8 mouse cellular contexts compared by ENCODE assay signal in the genomic region with DNA sequence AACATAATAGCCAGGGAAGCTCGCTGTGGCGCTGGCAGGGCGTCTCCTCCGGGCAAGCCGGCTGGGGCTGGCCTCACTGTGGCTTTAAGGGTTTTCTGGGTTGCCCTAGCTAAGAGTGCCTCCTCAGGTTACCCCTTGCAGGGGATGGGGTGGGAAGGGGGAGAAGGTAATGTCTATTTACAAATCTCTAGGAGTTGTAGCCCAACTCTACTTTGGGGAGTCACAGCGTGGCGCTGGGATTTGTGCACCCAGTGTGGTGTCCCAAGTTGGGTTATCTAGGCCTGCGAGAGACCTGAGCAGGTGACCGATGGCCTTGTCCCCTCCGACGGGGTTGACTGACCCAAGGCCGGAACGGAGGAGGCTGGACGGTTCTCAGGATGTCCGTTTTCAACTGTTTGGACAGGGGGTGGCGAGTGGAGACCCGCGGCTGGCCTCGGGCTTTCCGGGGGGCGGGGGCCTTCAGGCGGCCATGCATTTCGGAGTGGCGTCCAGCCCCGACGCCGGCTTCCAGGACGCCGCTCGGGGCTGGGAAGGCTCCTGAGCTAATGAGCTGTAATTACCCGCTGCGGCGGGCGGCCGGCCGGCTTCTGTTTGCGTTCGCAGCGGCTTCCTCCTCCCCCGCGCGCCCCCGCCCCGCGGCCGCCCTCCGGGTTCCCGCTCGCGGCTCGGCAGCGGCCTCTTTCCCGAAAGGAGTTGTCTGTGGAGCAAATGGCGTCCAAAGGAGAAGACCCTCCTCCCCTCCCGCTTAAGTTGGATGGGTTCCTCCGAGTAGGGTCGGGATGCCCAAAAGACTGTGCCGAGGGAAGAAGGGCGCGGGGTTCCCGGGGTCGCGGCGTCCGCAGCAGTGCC. TPM values are rescaled to one million over a fixed set of nuclear protein-coding genes. Genes with fewer than 3 reads are reported as not detected.
DNase-seq lines count a peak whose midpoint lies in the region; ATAC-seq lines count a peak whose summit lies in the region.

No protein-coding gene starts in this region.

- peak overlapping the region; percentile 62 for H3K4me2 ChIP-seq in embryonic facial prominence, embryonic 15.5 days (replicated peaks)
- peak overlapping the region; percentile 43 for H3K4me2 ChIP-seq in midbrain, embryonic 13.5 days (replicated peaks)

- no peak for ATAC-seq in embryonic facial prominence, embryonic 15.5 days (ENCODE audit: insufficient number of reproducible peaks, low FRiP score, low TSS enrichment, low read depth)
- ATAC-seq in midbrain, embryonic 13.5 days, result no peak

- peak overlapping the region; percentile 45 for H3K4me3 ChIP-seq in embryonic facial prominence, embryonic 15.5 days (replicated peaks)
- peak overlapping the region; percentile 32 for H3K4me3 ChIP-seq in midbrain, embryonic 13.5 days (replicated peaks)

- H3K9me3 ChIP-seq in embryonic facial prominence, embryonic 15.5 days (replicated peaks), result no peaks in the 10 kb centered on the region
- no peaks in the 10 kb centered on the region for H3K9me3 ChIP-seq in midbrain, embryonic 13.5 days

- H3K9ac ChIP-seq in embryonic facial prominence, embryonic 15.5 days, result peak overlapping the region; percentile 4; the same call in 1 of the 2 replicates
- peak overlapping the region; percentile 39; the same call in 1 of the 2 replicates for H3K9ac ChIP-seq in midbrain, embryonic 13.5 days (replicated peaks)

- 1% methylated on average over 65 of the region's 65 CpGs for WGBS in embryonic facial prominence, embryonic 15.5 days
- WGBS in midbrain, embryonic 13.5 days, result under 1% methylated on average over 58 of the region's 65 CpGs

- H3K4me1 ChIP-seq in embryonic facial prominence, embryonic 15.5 days, result peaks cover 46% of the 10 kb centered on the region
- peaks cover 37% of the 10 kb centered on the region for H3K4me1 ChIP-seq in midbrain, embryonic 13.5 days (replicated peaks)

- no peaks in the 10 kb centered on the region for H3K36me3 ChIP-seq in embryonic facial prominence, embryonic 15.5 days
- H3K36me3 ChIP-seq in midbrain, embryonic 13.5 days, result no peaks in the 10 kb centered on the region

- peak; percentile 47 for DNase-seq in urinary bladder, adult 2 months (ENCODE audit: low spot score)
- no peak for DNase-seq in urinary bladder, postnatal 10 days (ENCODE audit: low spot score)
- DNase-seq in induced T-regulatory cell, adult 2 months (ENCODE audit: low read depth), result peak; percentile 20
- no peak for DNase-seq in layer of hippocampus, postnatal 14 days (ENCODE audit: low spot score in 2 of 2)
- DNase-seq in right cerebral cortex, postnatal 36 days (ENCODE audit: low spot score in 2 of 2), result no peak
- DNase-seq in layer of hippocampus, adult 9-10 months (ENCODE audit: low spot score), result no peak

- peaks cover 82% of the 10 kb centered on the region for H3K27me3 ChIP-seq in embryonic facial prominence, embryonic 15.5 days
- peaks cover 91% of the 10 kb centered on the region for H3K27me3 ChIP-seq in midbrain, embryonic 13.5 days

- H3K27ac ChIP-seq in embryonic facial prominence, embryonic 15.5 days (replicated peaks), result 0 out of 2 replicates have a peak overlapping the region, but pooled peaks have one; percentile 7
- H3K27ac ChIP-seq in midbrain, embryonic 13.5 days, result no peak overlapping the region

RNA-seq across cellular contexts. Expression of a gene that starts 4.5 kb away (rescaled TPM):
- 4.1 and 5.8 TPM in 2 replicates for polyA plus RNA-seq in urinary bladder, adult 2 months (2012; rRNA removed)
- polyA plus RNA-seq in embryonic facial prominence, embryonic 15.5 days (2015; fragmentation: Nextera tagmentation; extraction: Ambion mirVana), result 1.8 and 2.0 TPM in 2 replicates
- polyA plus RNA-seq in midbrain, embryonic 13.5 days (2015; fragmentation: Nextera tagmentation; extraction: Ambion mirVana), result 0.97 and 1.0 TPM in 2 replicates
- 1 to 10 TPM; 5.4 to 6.1 TPM for total RNA-seq in layer of hippocampus, postnatal 14 days (2021)

Comparison
In these comparisons a context has a peak if more than half of its experiments do, and no peak if none do; other contexts are left out.
1. DNase-seq: peak in urinary bladder, adult 2 months (single experiment) and induced T-regulatory cell, adult 2 months (single experiment); none in urinary bladder, postnatal 10 days (single experiment), layer of hippocampus, postnatal 14 days (0 of 2), right cerebral cortex, postnatal 36 days (0 of 2) and layer of hippocampus, adult 9-10 months (single experiment).